8 mouse cellular contexts compared by ENCODE assay signal in genomic region chrX:133688156-133688555, GRCm38 (mm10). TPM values are rescaled to one million over a fixed set of nuclear protein-coding genes. Genes with fewer than 3 reads are reported as not detected.
DNase-seq lines count a peak whose midpoint lies in the region; ATAC-seq and TF ChIP-seq lines count a peak whose summit lies in the region.

No protein-coding gene starts in this region.

- peak; percentile 8; the same call in 1 of the 2 replicates for ATAC-seq in forebrain, embryonic 11.5 days (replicated peaks; ENCODE audit: low FRiP score)
- ATAC-seq in intestine, embryonic 14.5 days (replicated peaks; ENCODE audit: low FRiP score, low TSS enrichment, low read depth), result no peak

- peak overlapping the region; percentile 62 for H3K4me2 ChIP-seq in forebrain, embryonic 11.5 days (ENCODE audit: low read depth, low read length, severe bottlenecking)
- H3K4me2 ChIP-seq in intestine, embryonic 14.5 days (ENCODE audit: low read length), result peak overlapping the region; percentile 54

- no peaks in the 10 kb centered on the region for H3K27me3 ChIP-seq in forebrain, embryonic 11.5 days (ENCODE audit: control insufficient read depth, insufficient read depth, low read length)
- H3K27me3 ChIP-seq in intestine, embryonic 14.5 days (replicated peaks; ENCODE audit: control insufficient read depth, insufficient read depth, low read length), result peaks cover 47% of the 10 kb centered on the region

- WGBS in forebrain, embryonic 11.5 days, result 26% methylated on average over 16 of the region's 31 CpGs
- WGBS in intestine, embryonic 14.5 days, result 15% methylated on average over 31 of the region's 31 CpGs

- peaks cover 0 to 4% of the 10 kb centered on the region in 2 experiments; a peak in 1 of 4 replicates for H3K4me1 ChIP-seq in ES-E14 (ENCODE audit: control insufficient read depth in 2 of 2, insufficient read depth in 2 of 2, low read length in 2 of 2, poor library complexity in 1 of 2)
- no peaks in the 10 kb centered on the region for H3K4me1 ChIP-seq in forebrain, embryonic 11.5 days (replicated peaks; ENCODE audit: control insufficient read depth, insufficient read depth, low read length)
- H3K4me1 ChIP-seq in intestine, embryonic 14.5 days (replicated peaks; ENCODE audit: control insufficient read depth, insufficient read depth, low read length), result no peaks in the 10 kb centered on the region

- H3K36me3 ChIP-seq in ES-E14 (ENCODE audit: control insufficient read depth, insufficient read depth, low read length, poor library complexity, severe bottlenecking), result no peaks in the 10 kb centered on the region
- H3K36me3 ChIP-seq in forebrain, embryonic 11.5 days (ENCODE audit: control insufficient read depth, insufficient read depth, low read length), result no peaks in the 10 kb centered on the region
- no peaks in the 10 kb centered on the region for H3K36me3 ChIP-seq in intestine, embryonic 14.5 days (ENCODE audit: control insufficient read depth, insufficient read depth, low read length)

- H3K9me3 ChIP-seq in ES-E14 (ENCODE audit: control insufficient read depth, insufficient read depth, low read depth, low read length), result no peaks in the 10 kb centered on the region
- H3K9me3 ChIP-seq in forebrain, embryonic 11.5 days (ENCODE audit: control insufficient read depth, low read length), result no peaks in the 10 kb centered on the region
- no peaks in the 10 kb centered on the region for H3K9me3 ChIP-seq in intestine, embryonic 14.5 days (ENCODE audit: control insufficient read depth, low read length)

- peak overlapping the region; percentile 26 for H3K9ac ChIP-seq in ES-E14 (ENCODE audit: insufficient read depth, low read depth, low read length, poor library complexity, severe bottlenecking)
- H3K9ac ChIP-seq in forebrain, embryonic 11.5 days (ENCODE audit: low read length), result peak overlapping the region; percentile 72
- H3K9ac ChIP-seq in intestine, embryonic 14.5 days (ENCODE audit: low read length), result no peak overlapping the region

- H3K27ac ChIP-seq in ES-E14 (ENCODE audit: insufficient read depth, low read depth, low read length, poor library complexity, severe bottlenecking), result no peak overlapping the region
- H3K27ac ChIP-seq in forebrain, embryonic 11.5 days (ENCODE audit: low read depth, low read length), result peak overlapping the region; percentile 50; the same call in 1 of the 2 replicates
- H3K27ac ChIP-seq in intestine, embryonic 14.5 days (ENCODE audit: low read depth), result no peak overlapping the region

- peak; percentile 25 to 38 for DNase-seq in heart, adult 18-20 months
- no peak for DNase-seq in heart, adult 8-10 months (ENCODE audit: low spot score)
- no peak for DNase-seq in ES-E14 (ENCODE audit: low read depth, low spot score)
- peak; percentile 66 for DNase-seq in forebrain, embryonic 11.5 days (ENCODE audit: low spot score)
- DNase-seq in intestine, embryonic 14.5 days (ENCODE audit: low spot score), result peak; percentile 63
- DNase-seq in naive thymus-derived CD4-positive, alpha-beta T cell, adult 2 months (ENCODE audit: low read depth), result peak; percentile 0
- DNase-seq in natural killer cell, adult 2 months (ENCODE audit: low spot score in 2 of 2), result no peak
- no peak for DNase-seq in spleen, postnatal 36 days (ENCODE audit: low spot score in 2 of 2)

- in situ Hi-C loops in ES-E14 (cut with MboI; ENCODE audit: low sequenced_read_pairs in 2 of 2, unreplicated experiment in 2 of 2), result loop anchor here in 1 of 2 experiments (25.0 kb wide), 1 partner anchor 626 kb away; no protein-coding TSS in a partner anchor

- H3K4me3 ChIP-seq in ES-E14 (ENCODE audit: insufficient read depth in 1 of 2, low read depth in 1 of 2, low read length in 2 of 2, poor library complexity in 1 of 2, severe bottlenecking in 1 of 2), result peak overlapping the region; percentile 73 to 80
- H3K4me3 ChIP-seq in forebrain, embryonic 11.5 days (ENCODE audit: low read depth, low read length), result peak overlapping the region; percentile 57
- peak overlapping the region; percentile 46 for H3K4me3 ChIP-seq in intestine, embryonic 14.5 days (ENCODE audit: low read depth, low read length)

TF ChIP-seq in ES-E14, 5 proteins besides CTCF, POLR2A, EP300 and RAD21:
- TF ChIP-seq ZNF384 (IDR thresholded peaks at IDR 0.05; ENCODE audit: low read depth, low read length), result no peak
- no peak for TF ChIP-seq CHD2 (IDR thresholded peaks at IDR 0.05; ENCODE audit: low read depth, low read length)
- no peak for TF ChIP-seq ZC3H11A (IDR thresholded peaks at IDR 0.05; ENCODE audit: borderline replicate concordance, low read depth, low read length)
- TF ChIP-seq MAFK (IDR thresholded peaks at IDR 0.05; ENCODE audit: insufficient read depth, low read depth, low read length), result no peak
- no peak for TF ChIP-seq HCFC1 (IDR thresholded peaks at IDR 0.05; ENCODE audit: borderline replicate concordance, insufficient read depth, low read length)
TF ChIP-seq in ES-E14: peak in this region for 0.

RNA-seq across cellular contexts. Expression of gene Pcdh19, which starts 0.6 kb away (rescaled TPM):
- 10 to 100 TPM in 1 of 2 experiments, 1 to 10 TPM in 1; 9.9 to 10.4 TPM for total RNA-seq in heart, adult 18-20 months (2021)
- 10 to 100 TPM in 3 of 4 experiments, 1 to 10 TPM in 1; 8.4 to 13.0 (median 10.4) TPM for total RNA-seq in heart, adult 8-10 months (2022)
- 0.90 and 2.3 TPM in 2 replicates for total RNA-seq in ES-E14 (2012; rRNA removed)
- polyA plus RNA-seq in forebrain, embryonic 11.5 days (2014; fragmentation: Nextera tagmentation; extraction: Ambion mirVana), result 14.1 and 15.8 TPM in 2 replicates
- polyA plus RNA-seq in intestine, embryonic 14.5 days (2014; fragmentation: Nextera tagmentation; extraction: Ambion mirVana), result 2.0 and 3.0 TPM in 2 replicates

Comparison
In these comparisons a context has a peak if more than half of its experiments do, and no peak if none do; other contexts are left out.
1. DNase-seq: peak in heart, adult 18-20 months (2 of 2), forebrain, embryonic 11.5 days (single experiment), intestine, embryonic 14.5 days (single experiment) and naive thymus-derived CD4-positive, alpha-beta T cell, adult 2 months (single experiment); none in heart, adult 8-10 months (single experiment), ES-E14 (single experiment), natural killer cell, adult 2 months (0 of 2) and spleen, postnatal 36 days (0 of 2).
2. Peak in every context shown above with its lines, with median percentiles within 50 percentile points of each other: H3K4me3 ChIP-seq.